Mouse (Mus musculus): Measurements from ENCODE around the gene Phf19.
A peak's percentile ranks its signal among the peaks of the same experiment; 100 is the strongest.

The Phf19 gene

DNA sequence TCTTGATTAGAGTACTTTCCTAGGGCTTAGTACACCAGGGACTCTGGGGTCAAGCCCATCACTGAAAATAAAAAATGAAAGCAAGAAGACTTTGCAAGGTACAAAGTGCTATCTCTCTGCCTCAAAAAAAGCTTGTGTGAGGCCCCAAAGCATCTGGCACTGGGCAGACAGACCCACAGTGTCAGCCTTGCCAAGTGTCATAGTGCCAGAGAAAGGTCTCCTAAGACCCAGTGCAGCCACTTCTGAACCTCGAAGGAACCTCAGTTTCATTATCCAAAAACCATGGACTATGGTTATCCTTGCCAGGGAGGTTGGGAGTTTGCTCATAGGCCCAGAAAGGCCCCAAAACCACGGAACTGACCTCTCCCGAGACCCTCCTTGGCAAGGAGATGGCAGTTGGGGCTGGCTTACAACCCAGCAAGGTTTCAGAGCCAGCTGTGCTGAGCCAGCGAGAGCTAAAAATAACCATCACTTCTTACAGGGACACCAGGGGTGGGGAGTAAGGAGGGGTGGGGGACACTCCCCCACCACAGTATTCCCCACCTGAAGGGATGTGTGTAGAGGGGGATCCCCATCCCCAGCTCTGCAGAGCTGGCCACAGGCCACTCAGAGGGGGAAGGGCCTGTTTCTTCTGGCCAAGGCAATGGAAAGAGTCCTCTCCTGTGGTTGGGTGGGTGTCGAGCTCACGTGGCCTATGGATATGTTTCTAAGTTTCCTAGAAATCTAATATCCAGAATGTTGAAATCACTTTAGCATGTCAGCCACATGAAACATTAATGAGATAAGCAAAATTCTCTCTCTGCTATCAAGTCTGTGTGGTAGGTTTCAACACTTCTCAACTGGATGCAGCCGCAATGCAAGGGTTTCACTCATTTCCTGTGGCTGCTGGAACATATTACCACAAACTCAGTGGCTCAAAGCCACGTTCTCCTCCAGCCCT is 24.7 kb upstream of the Phf19 start:
- no peak for DNase-seq (ENCODE audit: low read depth, low spot score)

GRCm38 (mm10) chr2:34937460-34937859 is 23.6 kb upstream of the Phf19 start:
- DNase-seq (ENCODE audit: low read depth, low spot score), result no peak

GRCm38 (mm10) chr2:34927320-34927719 is 13.5 kb upstream of the Phf19 start:
- DNase-seq (ENCODE audit: low read depth, low spot score), result no peak

- DNase-seq (ENCODE audit: low read depth, low spot score), result no peak
These were observed 8.9 kb upstream of the Phf19 start for GRCm38 (mm10) chr2:34922729-34923128.

DNA sequence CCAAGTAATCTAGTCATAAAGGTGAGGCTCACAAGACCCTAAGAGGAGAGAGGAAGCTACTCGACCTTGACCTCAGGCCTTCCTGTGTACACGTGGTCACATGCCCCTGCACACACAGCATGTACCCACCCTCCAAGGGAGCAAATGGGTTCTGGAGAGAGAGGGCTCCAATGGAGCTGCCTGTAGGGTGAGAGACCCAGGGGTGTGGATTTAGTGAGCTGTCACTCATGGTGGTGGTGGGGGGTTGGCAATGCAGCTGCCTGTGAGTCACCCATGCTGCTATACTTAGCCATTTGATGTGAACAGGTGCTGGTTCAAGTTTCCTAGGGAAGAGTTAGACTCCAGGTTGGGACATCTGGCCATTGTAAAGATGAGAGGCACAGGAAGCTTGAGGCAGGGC is 6.3 kb upstream of the Phf19 start:
- no peak for DNase-seq (ENCODE audit: low read depth, low spot score)

DNA sequence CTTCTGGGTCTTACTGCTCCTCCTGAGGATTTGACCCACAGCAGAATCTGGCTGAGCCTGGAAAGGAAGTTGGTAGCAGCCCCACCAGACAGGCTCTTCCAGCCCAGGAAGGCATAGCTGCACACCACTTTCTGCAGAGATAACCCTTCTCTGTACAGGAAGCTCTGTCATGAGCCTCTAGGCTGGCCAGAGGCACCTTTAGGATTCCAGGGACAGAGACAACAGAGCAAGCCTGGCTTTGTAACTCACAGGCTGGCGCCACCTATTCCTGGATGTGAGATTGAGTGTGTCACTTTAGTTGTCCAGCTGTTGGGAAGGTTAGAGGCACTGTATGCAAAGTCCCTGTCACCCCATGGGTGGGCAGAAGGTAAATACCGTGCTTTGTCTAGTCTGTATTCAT is 1.3 kb upstream of the Phf19 start:
- no peak for DNase-seq (ENCODE audit: low read depth, low spot score)

DNA sequence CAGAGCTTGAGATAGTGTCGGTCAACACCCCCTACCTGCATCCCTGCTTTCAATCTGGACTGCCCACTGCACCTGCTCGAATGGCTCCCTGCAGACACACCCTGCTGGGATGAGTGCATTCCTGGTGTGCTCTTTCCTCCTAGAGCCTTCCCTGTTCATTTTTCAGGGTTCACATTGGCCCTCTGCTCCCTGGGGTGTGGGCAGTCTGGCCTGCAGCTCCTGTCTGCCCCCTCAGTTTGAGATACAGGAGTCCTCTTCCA is 927 bp upstream of the Phf19 start:
- no peak for DNase-seq (ENCODE audit: low read depth, low spot score)

DNA sequence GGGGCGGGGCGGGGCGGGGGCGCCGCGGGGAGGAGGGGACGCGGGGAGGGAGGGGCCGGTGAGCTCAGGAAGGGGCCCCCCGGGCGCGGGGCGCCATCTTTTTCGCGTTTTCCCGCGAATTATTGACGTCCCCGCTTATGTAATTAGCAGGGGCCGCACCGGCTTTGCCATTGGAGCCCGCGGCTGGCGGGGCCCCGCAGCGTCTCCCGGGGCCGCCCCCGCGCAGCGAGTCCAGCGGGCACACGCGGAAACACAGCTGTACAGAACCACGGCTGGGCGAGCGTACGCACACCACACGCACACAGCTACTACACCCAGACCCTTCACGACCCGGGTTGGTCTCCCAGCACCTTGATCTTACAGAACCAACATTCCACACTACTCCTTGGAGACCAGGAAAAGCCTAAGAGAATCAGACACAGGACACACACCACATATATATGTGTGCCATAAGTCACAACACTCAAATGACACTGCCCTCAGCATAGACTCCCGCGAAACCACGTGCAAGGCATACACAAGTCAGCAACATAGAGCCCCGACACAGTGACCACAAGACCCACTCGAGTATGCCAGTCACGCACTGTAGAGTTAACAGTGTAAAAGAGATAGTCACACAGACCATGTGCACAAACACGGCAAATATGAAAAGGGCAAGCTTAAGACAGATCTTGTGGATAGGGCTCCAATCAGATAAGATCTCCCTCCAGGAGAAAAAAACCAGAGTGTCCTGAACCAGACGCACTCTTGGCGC is 420 bp upstream of the Phf19 start:
- peak; percentile 44 for DNase-seq (ENCODE audit: low read depth, low spot score)

DNA sequence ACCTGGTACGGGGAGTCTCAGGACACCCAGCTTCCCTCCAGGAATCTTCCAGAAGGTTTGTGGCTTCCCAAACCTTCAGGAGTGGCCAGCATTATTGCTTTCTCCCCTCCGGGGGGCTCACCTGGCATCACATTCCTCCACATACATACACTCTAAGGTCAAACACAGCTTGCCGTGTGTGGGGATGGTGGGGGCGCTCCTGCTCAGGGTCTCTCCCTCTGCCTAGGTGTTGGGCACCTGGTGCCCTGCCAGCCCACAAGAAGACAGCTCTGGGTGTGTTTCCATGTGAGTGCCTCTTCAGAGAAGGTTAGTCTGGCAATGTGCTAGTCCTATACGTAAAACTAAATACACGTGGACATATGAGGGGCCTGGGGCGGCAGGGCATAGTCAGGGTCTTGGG is 1.2 kb downstream of the Phf19 start:
- no peak for DNase-seq (ENCODE audit: low read depth, low spot score)

DNA sequence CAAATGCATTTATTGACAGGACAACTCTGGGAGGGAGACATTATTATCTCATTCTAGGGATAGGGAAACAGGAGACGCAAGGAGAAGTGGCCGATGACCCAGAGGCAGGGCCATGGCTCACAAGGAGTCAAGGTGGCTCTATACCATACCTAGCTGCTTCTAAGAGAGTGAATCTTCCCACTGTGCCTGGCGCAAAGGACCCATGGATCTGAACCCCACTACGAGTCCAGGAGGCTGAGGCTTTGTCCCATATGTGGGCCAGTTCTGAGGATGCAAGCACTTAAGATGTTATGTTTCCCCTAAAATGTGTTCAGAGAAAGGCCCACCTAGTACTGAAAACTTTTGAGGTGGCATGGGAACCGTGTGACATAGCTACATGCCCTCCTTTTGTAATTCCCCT is 2.0 kb downstream of the Phf19 start:
- DNase-seq (ENCODE audit: low read depth, low spot score), result no peak

- DNase-seq (ENCODE audit: low read depth, low spot score), result no peak
These were observed 4.1 kb downstream of the Phf19 start for GRCm38 (mm10) chr2:34909719-34910118.

- peak; percentile 64 for DNase-seq (ENCODE audit: low read depth, low spot score)
These were observed 6.8 kb downstream of the Phf19 start for GRCm38 (mm10) chr2:34906861-34907604.

GRCm38 (mm10) chr2:34906426-34906825 is 7.4 kb downstream of the Phf19 start:
- DNase-seq (ENCODE audit: low read depth, low spot score), result no peak

DNA sequence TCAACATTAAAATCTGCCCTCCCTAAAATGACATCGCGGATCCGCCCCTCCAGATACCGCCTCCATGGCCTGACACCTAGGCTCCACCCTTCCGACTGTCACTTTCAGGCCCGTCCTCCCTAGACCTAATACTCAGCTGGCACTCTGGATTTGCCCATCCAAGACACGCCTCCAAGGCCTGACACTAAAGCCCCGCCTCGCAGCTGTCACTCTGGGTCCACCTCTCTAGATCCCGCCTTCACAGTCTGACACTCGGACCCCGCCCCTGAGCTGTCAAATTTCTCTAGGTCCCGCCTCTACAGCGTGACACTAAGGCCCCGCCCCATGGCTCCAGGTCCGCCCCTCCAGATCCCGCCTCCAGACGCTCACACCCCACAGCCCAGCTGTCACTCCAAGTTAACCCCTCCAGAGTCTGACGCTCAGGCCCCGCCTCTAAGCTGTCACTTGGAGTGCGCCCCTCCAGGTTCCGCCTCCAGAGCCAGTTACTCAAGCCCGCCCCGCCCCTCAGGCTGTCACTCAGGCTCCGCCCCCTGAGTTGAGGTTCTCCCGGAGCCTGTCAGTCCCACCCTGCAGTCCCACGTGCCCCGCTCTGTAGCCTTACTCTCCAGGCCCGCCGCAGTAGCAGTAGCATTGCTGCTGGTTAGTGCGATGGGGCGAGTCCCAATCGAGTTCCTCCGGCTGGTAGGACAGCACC is 8.8 kb downstream of the Phf19 start:
- peak; percentile 99 for DNase-seq (ENCODE audit: low read depth, low spot score)

GRCm38 (mm10) chr2:34903652-34904405 is 10.0 kb downstream of the Phf19 start:
- DNase-seq (ENCODE audit: low read depth, low spot score), result peak; percentile 4

DNA sequence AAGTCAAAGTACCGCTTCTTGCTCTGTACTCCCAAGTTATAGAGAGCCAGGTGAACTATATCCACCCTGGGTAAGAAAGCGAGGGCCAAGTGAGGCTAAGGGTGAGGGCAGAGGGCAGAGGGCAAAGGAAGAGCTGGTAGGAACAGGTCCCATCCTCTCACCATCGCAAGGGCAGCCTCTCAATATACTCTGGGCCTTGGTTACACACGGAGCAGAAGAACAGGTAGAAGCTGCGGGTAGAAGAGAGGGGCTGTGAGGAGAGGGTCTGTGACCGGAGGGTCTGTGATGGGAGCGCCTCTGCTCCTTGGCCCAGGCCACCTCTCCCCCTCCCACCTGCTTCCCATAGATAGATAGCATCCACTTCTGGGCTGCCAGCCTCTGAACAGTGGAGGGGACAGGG is 10.6 kb downstream of the Phf19 start:
- no peak for DNase-seq (ENCODE audit: low read depth, low spot score)

DNA sequence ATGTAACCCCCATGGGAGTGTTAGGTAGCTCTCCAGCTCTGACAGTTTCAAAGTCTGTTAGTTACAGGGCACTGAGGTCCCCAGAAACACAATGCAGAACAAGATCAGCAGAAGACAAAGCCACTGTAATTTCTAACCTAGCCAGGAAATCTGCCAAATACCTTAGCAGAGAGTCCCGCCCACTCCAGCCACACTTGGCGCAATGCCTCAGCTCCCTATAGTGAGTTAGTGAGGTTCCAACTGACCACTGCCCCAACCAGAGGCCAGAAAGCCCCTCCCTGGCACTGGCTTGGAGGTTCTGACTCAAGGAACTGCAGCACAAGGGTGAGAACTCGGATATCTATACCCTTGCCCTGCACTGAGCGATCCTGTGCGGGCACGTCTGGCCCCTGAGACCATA is 11.1 kb downstream of the Phf19 start:
- no peak for DNase-seq (ENCODE audit: low read depth, low spot score)

DNA sequence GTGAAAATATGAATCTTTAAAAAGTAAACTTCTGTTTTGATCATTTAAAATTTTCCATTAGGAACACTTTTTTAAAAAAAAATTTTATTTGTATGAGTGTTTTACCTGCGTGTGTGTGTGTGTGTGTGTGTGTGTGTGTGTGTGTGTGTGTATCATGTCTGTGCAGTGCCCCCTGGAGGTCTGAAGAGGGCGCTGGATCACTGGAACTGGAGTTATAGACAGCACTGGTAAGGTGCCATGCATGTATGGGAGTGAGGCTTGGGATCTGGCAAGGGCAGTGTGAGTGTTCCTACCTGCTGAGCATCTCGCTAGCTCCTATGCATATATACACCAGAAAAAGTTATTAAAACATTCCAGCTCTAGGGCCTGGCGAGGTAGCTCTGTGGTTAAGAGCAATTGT is 12.1 kb downstream of the Phf19 start:
- DNase-seq (ENCODE audit: low read depth, low spot score), result no peak

- DNase-seq (ENCODE audit: low read depth, low spot score), result no peak
These were observed 13.4 kb downstream of the Phf19 start for GRCm38 (mm10) chr2:34900412-34900811.

GRCm38 (mm10) chr2:34899682-34900081 is 14.1 kb downstream of the Phf19 start:
- peak; percentile 13 for DNase-seq (ENCODE audit: low read depth, low spot score)

DNA sequence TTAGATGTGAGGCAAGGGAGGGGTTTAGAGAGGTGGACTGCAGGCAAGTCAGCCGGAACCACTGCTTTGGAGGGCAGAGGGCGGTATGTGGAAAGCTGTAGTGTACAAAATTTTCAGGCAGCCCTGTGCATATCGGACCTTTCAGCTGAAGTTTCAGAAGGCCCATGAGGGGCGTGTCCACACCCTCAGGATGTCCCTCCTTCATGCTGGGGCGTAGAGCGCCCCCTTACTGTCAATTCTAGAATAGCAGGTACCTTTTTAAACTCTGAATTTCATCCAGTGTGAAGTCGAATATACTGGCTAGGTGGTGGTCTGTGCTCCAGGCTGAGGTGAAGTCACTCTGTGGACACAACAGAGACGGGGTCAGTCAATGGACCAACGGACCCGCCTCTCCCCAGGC is 16.0 kb downstream of the Phf19 start:
- peak; percentile 13 for DNase-seq (ENCODE audit: low read depth, low spot score)

All from brain, adult 2 months (tissue).